Mouse (Mus musculus): ENCODE measurements at regions not wholly inside any gene's neighbourhood (a gene's known extent, or its start where the extent isn't known, plus 50 kb on each side); places are given as distances from the start of the nearest gene placed in this dataset.

GRCm38 (mm10) chr2:78024981-78025565 is 78.9 kb upstream of the Cwc22 start:
- TF ChIP-seq CTCF (IDR thresholded peaks at IDR 0.05; ENCODE audit: borderline replicate concordance, control insufficient read depth, extremely low read depth, insufficient read depth, low read length, poor library complexity), result no peak
- no peak for TF ChIP-seq POLR2A (IDR thresholded peaks at IDR 0.05; ENCODE audit: control insufficient read depth, extremely low read depth, insufficient read depth, low read length, poor library complexity)

All from thymus, adult 2 months (tissue).